Mouse (Mus musculus) C2C12 (cell line): ENCODE data around the gene Muc3a.

Experiments used
- CTCF ChIP-seq: IDR thresholded peaks from one replicate; pipeline ENCODE4 v1.5.1; 2011; ENCODE audit not compliant: control insufficient read depth, insufficient read depth, insufficient read length
- FOSL1 ChIP-seq: IDR thresholded peaks from one replicate; pipeline ENCODE4 v1.8.0; 2011; ENCODE audit warnings: mild to moderate bottlenecking, low read length; ENCODE audit not compliant: poor library complexity, insufficient read depth, severe bottlenecking
- MYOG ChIP-seq: IDR thresholded peaks from one replicate; pipeline ENCODE4 v1.6.1; 2011; ENCODE audit not compliant: control insufficient read depth, insufficient read length; ENCODE audit errors: extremely low read depth

DNA sequence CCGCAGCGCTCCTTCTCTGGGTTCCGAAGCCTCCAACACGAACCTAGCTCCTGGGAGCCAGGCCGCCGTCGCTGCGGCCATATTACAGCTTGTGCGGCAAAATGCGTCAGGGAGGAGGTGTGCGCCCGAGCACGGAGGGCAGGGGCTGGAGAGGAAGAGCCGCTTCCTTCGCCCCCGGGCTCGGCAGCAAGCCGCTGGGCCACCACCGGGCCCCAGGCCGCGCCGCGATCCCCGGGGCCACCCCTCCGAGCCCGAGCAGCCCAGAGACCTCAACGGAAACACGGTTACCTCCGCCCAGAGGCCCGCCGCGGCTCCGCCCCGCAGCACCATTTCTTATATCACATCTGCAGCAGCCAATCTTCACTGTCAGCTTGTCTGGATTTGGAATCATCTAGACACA is 22.9 kb downstream of the Muc3a start:
- TF ChIP-seq CTCF (no peak), FOSL1 (no peak), MYOG (no peak)
